Mouse (Mus musculus) CD4-positive, CD25-positive, alpha-beta regulatory T cell, adult 4 months (primary cell): ENCODE measurements around the gene Eef2k. TPM values are rescaled to one million over a fixed set of nuclear protein-coding genes. Genes with fewer than 3 reads are reported as not detected.
"Not testable (repeated sequence)": the region's sequence is repeated elsewhere in the genome, so short reads cannot be mapped to it uniquely, and the experiment has no call there.

Experiments
- ATAC-seq: one replicate; pipeline ENCODE4 v1.8.0; 2017
- polyA plus RNA-seq, 2 experiments: library from polyadenylated mRNA; unstranded; fragments of 100-300 nt; shearing (Covaris generic); gene quantifications; one replicate each; pipeline ENCODE4 v1.2.1; 2017

Gene Eef2k
- polyA plus RNA-seq, 2 experiments from 2014 or later, result 5.6 to 6.0 TPM

DNA sequence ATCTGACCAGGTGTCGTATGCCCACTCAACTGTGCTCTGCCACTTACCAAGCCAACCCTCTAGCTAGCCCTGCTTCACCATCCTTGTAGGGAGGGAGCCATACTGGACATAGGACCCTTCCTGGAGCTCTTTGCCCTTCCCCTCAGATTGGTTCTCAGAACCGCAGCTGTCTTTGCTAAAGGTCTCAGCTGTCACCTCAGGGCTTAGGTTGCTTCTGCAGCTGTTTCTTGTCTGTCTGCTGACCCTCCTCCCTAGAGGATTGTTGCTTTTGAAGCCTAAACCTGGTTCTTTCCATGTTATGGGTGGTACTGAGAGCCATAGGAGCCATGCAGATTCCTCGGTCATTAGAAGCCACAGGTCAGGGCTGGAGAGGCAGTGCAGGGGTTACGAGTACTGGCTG lies 40.0 kb downstream of the Eef2k start:
- ATAC-seq, result no peak

DNA sequence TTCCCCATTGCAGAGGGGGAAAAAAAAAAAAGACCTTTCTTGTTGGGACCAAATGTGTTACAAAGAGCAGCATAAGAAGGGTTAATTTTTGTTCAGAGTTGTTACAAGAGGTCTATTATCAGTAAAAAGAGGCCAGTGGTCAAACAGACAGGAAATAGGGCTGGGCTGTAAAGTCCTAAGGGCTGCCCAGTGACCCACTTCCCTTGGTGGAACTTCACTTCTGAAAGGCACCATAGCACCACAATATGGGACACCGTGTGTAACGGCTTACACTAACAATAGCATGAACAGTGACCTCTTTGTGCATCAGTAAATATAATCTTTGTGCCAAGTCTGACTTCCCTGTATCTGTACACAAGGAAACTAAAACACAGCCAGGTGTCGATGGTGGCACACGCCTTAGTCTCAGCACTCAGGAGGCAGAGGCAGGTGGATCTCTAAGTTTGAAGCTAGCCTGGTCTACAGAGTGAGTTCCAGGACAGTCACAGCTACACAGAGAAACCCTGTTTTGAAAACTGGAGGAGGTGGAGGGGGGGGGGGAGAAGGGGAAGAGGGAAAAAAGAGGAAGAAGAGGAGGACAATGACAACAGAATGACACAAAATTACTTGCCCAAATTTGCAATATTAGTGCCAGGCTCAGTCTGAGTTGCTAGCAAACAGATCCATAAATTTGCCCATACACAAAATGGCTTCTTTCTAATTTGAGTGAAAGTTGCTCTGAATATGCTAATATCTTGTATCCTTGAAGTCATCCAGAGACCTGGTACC lies 41.1 kb downstream of the Eef2k start:
- no peak for ATAC-seq

DNA sequence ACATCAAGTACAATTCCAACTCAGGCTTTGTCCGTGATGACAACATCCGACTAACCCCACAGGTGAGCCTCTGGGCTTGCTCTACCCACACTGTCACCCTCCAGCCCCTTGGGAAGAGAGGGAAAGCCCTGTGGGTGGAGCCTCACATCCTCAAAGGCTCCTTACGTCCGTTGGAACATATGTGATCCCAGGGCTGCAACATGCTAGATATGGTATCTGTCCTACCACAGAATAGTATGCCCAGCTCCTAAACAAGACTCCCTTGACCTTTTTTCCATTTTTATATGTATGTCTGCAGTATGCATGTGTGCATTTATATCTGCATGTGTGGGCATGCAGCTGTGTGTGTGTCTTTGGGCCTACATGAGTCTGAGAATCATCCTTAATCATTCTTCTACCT lies 42.1 kb downstream of the Eef2k start:
- no peak for ATAC-seq

GRCm38 (mm10) chr7:120893123-120893522 lies 50.5 kb downstream of the Eef2k start:
- no peak for ATAC-seq

GRCm38 (mm10) chr7:120897054-120897453 lies 54.4 kb downstream of the Eef2k start:
- no peak for ATAC-seq

GRCm38 (mm10) chr7:120897711-120898335 lies 55.2 kb downstream of the Eef2k start:
- no peak for ATAC-seq

DNA sequence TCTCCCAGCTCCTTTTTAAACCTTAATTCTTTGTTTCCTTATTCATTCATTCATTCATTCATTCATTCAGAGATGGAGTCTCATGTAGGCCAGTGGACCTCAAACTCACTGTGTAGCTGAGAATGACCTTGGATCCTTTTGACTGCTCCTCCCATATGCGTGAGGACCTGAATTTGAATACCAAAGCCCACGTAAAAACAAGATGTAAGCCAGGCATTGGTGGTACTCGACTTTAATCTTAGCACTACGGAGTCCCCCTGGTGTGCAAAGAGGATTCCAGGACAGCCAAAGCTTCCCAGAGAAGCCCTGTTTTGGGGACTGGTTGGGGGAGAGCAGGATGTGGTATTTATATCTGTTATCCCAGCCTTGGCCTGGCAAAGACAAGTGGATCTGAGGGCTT lies 57.6 kb downstream of the Eef2k start:
- ATAC-seq, result no peak

DNA sequence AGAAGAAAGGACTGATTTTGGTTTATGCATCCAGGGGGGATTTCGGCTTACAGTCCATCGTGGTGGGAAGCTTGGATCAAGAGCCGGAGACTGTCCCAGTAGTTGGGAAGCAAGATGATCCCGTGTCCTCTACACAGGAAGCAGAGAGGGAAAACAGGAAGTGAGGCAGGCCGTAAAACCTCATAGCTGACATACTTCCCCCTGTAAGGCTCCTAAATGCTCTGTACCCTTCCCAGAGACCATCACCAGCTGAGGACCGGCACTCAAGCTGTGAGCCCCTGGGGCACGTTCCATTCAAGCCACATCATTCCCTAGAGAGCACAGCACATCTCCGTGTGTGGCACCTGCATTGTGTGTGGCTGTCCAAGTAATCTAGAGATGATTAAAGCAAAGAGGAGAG lies 59.1 kb downstream of the Eef2k start:
- ATAC-seq, result no peak

- ATAC-seq, result no peak
Observed at GRCm38 (mm10) chr7:120902931-120903330, 60.3 kb downstream of the Eef2k start.

- not testable (repeated sequence) for ATAC-seq
Observed at GRCm38 (mm10) chr7:120910172-120910571, 67.5 kb downstream of the Eef2k start.

DNA sequence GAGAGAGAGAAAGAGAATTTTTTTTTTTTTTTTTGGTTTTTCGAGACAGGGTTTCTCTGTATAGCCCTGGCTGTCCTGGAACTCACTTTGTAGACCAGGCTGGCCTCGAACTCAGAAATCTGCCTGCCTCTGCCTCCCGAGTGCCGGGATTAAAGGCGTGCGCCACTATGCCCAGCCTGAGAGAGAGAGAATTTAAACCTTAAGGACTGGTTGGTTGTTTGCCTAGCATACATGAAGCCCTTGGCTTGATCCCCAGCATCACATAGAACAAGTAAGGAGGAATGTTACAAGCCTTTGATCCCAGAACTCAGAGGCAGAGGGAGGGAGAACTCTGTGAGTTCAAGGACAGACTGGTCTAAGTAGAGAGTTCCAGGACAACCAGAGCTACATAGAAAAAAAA lies 68.6 kb downstream of the Eef2k start:
- ATAC-seq, result not testable (repeated sequence)

DNA sequence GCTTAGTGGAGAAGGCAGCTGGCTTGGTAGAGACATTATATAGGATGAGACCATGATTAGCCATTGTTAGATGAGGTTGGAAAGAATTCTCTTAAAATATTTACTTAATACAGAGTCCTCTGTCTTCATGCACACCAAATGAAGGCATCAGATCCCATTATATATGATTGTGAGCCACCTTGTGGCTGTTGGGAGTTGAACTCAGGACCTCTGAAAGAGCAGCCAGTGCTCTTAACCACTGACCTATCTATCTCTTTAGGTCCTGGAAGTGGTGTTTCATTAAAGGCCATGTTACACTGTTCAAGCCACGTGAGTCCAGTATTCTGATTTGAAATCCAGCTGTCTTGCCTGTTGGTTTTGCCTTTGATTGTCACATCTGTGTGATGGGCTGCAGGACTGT lies 70.7 kb downstream of the Eef2k start:
- no peak for ATAC-seq

DNA sequence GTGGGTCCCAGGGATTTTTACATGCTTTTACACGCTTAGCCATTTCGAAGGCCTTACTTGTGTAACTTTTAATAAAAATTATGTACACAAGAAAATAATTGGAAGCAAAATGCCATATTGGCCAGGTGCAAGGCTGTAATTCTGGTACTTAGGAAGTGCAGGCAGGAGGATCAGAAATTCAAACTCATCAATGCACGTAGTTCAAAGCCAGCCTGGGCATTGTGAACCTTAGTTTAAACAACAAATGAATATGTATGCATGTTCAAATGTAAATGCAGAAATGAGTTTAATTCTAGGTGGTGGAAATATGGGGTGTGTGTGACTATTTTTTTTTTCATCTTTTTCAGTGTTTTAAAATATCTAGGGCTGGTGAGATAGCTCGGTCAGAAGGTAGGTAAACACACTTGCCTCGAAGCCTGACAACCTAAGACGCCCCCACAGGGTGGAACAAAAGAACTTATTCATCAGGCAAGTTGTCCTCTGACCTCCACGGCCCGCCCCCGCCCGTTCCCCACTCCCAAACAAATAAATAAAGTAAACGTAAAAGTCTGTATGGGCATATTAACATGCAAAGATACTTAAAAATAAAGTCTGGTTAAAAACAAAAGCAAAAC lies 73.7 kb downstream of the Eef2k start:
- ATAC-seq, result no peak

DNA sequence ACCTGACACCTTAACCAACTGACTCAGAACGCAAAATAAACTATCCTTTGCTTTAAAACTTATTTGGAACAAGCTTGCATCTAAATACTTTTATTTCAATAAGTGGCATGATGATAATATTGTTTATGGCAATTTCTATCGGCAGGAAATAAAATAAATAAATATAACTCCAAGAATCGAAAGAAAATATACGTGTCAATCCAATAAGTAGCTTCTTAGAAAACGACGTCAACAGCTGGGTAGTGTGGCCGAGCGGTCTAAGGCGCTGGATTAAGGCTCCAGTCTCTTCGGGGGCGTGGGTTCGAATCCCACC lies 74.6 kb downstream of the Eef2k start:
- no peak for ATAC-seq

DNA sequence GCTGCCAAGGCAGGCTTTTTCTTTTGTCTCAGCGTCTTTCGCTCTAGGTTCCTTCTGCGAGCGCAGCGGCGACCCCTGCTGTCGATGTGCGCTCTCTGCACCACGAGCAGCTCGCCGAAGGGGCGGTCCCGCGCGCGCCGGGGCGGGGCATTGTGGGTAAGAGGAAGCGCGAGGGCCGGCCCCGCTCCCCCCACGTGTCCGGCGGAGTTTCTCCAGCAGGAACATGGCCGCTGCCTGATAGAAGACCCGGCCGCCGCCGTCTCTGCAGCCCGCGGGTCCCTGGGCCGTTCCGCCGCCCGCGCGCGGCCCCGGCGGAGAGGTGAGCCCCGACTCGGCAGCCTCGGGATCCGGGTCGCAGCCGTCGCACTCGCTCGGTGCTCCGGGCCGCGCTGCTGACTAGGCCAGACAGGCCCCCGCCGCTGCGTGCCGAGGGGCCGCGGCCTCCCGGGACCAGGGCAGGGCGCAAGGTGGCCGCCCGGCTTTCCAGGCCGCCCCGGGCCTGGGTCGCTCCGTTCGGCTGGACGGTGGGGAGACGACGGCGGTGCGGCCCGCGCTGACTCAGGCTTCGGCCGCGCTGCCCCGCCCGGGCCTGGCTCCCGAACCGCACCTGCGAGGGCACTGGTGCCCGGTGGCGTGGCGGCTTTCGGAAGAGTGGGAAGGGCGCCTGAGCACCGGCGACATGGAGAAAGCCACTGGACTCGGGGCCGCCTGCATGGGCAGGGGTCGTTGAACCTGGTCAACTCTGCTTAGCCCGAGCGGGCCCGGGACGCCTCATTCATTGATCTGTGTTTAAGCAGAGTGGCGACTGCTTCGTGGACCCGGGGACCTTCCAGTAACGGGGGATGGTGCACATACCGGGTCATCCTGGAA lies 75.2 kb downstream of the Eef2k start, which contains the start of gene Polr3e:
Gene Polr3e, plus strand, starts transcription at position 153 of the 870 bp plus-strand sequence.
- peak; percentile 77 for ATAC-seq

DNA sequence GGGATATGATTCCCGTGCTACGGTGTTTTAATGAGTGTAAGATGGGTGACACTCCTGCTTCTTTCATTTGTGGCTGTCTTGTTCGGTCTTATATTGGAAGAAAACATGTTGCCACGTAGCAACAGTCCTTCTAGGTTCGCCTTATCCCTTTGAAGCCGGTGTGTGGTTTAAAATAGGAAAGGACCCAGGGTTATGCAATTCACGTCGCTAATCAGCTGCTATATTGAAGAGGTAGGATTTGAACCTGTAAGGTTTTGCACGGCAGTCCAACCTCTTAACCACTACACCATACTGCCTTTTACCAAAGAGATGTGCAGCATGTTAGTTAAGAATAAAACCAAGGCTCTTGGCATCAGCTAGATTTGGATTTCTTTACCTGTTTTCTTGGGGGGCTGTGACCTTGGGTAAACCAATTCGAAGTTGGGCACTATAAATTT lies 75.9 kb downstream of the Eef2k start:
- ATAC-seq, result peak; percentile 81

DNA sequence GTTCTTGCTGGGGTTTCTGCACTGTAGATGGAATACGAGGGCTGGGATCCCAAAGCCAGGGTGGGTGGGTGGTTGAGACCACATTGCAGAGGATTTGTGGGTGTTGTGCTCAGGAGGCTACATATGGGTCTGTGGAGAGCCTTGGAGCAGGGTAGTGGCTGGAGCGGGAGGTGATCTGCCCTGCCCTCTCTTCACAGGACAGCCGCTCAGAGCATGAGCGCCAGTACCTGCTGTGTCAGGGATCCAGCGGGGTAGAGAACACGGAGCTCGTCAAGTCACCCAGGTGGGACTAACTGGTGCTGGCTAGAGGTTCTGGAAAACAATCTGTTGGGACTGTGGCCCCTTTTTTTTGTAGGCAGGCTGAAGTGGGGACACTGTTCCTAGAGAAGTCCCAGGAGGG lies 90.5 kb downstream of the Eef2k start:
- ATAC-seq, result no peak

- no peak for ATAC-seq
Observed at GRCm38 (mm10) chr7:120933680-120934195, 91.1 kb downstream of the Eef2k start.

GRCm38 (mm10) chr7:120934716-120935115 lies 92.1 kb downstream of the Eef2k start:
- ATAC-seq, result peak; percentile 94

DNA sequence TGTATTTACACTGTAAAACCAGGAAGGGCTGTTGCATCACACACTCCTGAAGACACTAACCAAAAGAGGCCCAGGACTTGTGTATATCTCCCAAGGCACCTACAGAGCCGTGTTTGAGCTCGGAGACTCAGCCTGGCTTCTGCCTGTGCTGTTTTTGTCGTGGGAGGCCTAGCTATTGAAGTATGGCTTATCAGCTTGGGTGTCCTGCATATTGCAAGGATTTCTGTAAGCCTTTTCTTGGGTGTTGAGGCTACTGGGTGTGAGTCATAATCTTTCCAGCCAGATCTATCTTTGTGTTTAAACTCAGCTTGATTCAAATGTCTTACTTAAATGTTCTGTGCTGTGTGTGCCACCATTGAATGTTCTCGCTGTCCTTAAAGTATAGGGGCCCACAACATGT lies 93.9 kb downstream of the Eef2k start:
- ATAC-seq, result no peak

DNA sequence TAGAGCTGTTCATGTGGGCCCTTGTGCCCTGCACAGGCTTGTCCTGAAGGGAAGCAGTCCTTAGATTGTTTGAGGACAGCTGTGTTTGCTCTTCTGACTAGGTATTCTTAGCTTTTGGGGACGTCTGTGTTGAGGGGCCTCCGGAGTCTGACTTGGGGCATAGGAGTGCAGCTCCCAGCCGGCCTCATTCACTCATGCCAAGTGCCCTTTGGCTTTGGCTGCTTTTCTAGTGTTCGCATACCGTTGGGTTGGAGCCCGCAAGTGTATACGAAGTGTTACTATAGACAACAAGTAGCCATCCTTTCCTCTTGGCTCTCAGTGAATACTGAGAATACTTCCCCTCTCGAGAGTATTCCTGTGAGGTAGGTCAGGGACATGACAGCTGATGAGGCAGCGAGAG lies 95.6 kb downstream of the Eef2k start:
- no peak for ATAC-seq

- no peak for ATAC-seq
Observed at GRCm38 (mm10) chr7:120940343-120940742, 97.7 kb downstream of the Eef2k start.

DNA sequence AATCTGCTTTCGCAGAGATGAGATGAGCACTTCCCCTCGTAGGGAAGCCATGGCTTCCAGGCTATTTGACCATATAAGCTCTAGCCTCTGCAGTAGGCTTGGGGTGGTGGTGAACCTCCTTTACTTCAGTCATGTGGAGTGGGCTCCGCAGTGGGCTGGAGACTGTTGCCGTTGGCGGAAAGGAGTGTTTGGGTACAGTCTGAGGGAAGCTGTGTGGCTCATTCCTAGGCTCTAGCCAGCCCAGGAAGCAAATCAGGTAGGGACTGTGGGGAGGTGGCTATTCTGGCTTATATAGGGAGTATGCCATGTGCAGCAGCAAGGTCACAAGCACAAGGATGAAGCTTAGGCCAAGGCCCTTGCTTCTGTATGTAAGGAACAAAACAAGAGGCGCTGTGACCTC lies 98.6 kb downstream of the Eef2k start:
- no peak for ATAC-seq
